ENCODE assay signal across 29 mouse cellular contexts in the genomic region with DNA sequence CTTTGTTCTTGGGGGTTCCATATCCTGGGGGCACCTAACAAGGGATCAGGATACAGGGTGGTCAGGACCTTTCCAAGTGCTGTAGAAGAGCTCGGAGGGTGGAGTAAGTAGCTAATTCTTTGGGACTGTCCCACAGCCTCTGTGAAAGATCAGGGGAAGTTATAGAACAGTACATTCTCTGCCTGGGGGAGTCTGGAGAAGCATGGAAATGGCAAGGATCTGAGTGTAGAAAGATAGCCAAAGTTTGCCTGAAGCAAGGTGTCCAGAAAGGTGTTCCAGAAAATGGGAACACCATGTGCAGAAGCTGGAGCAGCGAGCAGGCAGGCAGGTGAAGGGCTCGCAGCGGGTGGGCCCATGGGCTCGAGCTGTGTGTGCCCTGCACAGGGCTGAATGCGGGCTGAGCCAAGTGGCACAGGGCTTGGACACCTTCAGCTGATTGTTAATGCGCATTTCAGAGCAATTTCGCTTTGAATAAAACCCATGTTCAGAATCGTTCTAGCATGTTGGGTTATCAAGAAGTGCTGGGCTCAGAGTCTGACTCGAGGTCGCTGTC.
DNase-seq lines count a peak whose midpoint lies in the region; ATAC-seq and TF ChIP-seq lines count a peak whose summit lies in the region.
"Had no signal": no experiment of that assay in that cellular context is flagged by ENCODE, and none has a peak within 500 bp of the region (broad histone marks: within the 10 kb centered on the region; RNA-seq: fewer than 3 reads in every experiment).

No protein-coding gene starts in this region.

- H3K36me3 ChIP-seq in forebrain, embryonic 16.5 days (ENCODE audit: control insufficient read depth, insufficient read depth): no peaks in the 10 kb centered on the region
- peaks cover 9% of the 10 kb centered on the region for H3K36me3 ChIP-seq in forebrain, postnatal 0 days (ENCODE audit: insufficient read depth)
- H3K36me3 ChIP-seq in neural tube, embryonic 12.5 days: peaks cover 2% of the 10 kb centered on the region; the same call in 1 of the 2 replicates
- H3K36me3 ChIP-seq: liver, embryonic 15.5 days; stomach, embryonic 15.5 days had no signal

- H3K27ac ChIP-seq in forebrain, embryonic 16.5 days (ENCODE audit: low read length): no peak overlapping the region
- H3K27ac ChIP-seq in forebrain, postnatal 0 days (ENCODE audit: low read depth, low read length): no peak overlapping the region
- H3K27ac ChIP-seq in neural tube, embryonic 12.5 days: no peak overlapping the region
- H3K27ac ChIP-seq: forebrain, embryonic 12.5 days; kidney, postnatal 0 days; liver, embryonic 15.5 days; neural tube, embryonic 15.5 days; stomach, embryonic 15.5 days had no signal

- 67% methylated on average over 11 of the region's 11 CpGs for WGBS in forebrain, embryonic 16.5 days
- WGBS in forebrain, postnatal 0 days: 53% methylated on average over 11 of the region's 11 CpGs
- 61% methylated on average over 11 of the region's 11 CpGs for WGBS in neural tube, embryonic 12.5 days

- H3K9ac ChIP-seq in forebrain, embryonic 16.5 days (replicated peaks; ENCODE audit: low read depth, low read length): no peak overlapping the region
- H3K9ac ChIP-seq in forebrain, postnatal 0 days: no peak overlapping the region
- H3K9ac ChIP-seq in neural tube, embryonic 12.5 days: 0 out of 2 replicates have a peak overlapping the region, but pooled peaks have one; percentile 1
- H3K9ac ChIP-seq: forebrain, embryonic 12.5 days; liver, embryonic 15.5 days; lung, embryonic 14.5 days; neural tube, embryonic 15.5 days; stomach, embryonic 15.5 days had no signal

- no peak for DNase-seq in forebrain, postnatal 0 days
- DNase-seq in neural tube, embryonic 10.5 days (ENCODE audit: extremely low spot score, low spot score): no peak
- peak; percentile 18 for DNase-seq in cerebellum, adult 9-10 months
- DNase-seq in gonadal fat pad, adult 2 months (ENCODE audit: low read depth): peak; percentile 55
- DNase-seq in spleen, adult 12 weeks (ENCODE audit: low spot score): no peak
- no peak for DNase-seq in left cerebral cortex, postnatal 4 days
- DNase-seq: adrenal gland, postnatal 25 days; gastrocnemius, postnatal 14 days; heart, adult 18-20 months; layer of hippocampus, adult 9-11 months; liver; lung, postnatal 14 days; retina, postnatal 1 day; right cerebral cortex, postnatal 14 days; thymus, adult 18-20 months; thymus, postnatal 25 days had no signal

- H3K4me1 ChIP-seq in forebrain, embryonic 16.5 days (replicated peaks; ENCODE audit: control insufficient read depth, insufficient read depth, low read length): no peaks in the 10 kb centered on the region
- H3K4me1 ChIP-seq in forebrain, postnatal 0 days (ENCODE audit: insufficient read depth): no peaks in the 10 kb centered on the region
- peaks cover 16% of the 10 kb centered on the region; the same call in 1 of the 2 replicates for H3K4me1 ChIP-seq in neural tube, embryonic 12.5 days
- H3K4me1 ChIP-seq: liver, embryonic 15.5 days; stomach, embryonic 15.5 days had no signal

- TF ChIP-seq CTCF in forebrain, postnatal 0 days (IDR thresholded peaks at IDR 0.05; ENCODE audit: low read depth): no peak

- H3K4me2 ChIP-seq in forebrain, embryonic 16.5 days (ENCODE audit: low read length): no peak overlapping the region
- no peak overlapping the region for H3K4me2 ChIP-seq in forebrain, postnatal 0 days (ENCODE audit: low read depth)
- no peak overlapping the region for H3K4me2 ChIP-seq in neural tube, embryonic 12.5 days (replicated peaks)
- H3K4me2 ChIP-seq: forebrain, embryonic 12.5 days; heart, embryonic 11.5 days; liver, embryonic 15.5 days; lung, embryonic 14.5 days; midbrain, embryonic 11.5 days; neural tube, embryonic 15.5 days; stomach, embryonic 15.5 days had no signal

- H3K27me3 ChIP-seq in forebrain, embryonic 16.5 days (replicated peaks; ENCODE audit: control insufficient read depth, insufficient read depth, low read length): no peaks in the 10 kb centered on the region
- no peaks in the 10 kb centered on the region for H3K27me3 ChIP-seq in forebrain, postnatal 0 days (ENCODE audit: insufficient read depth, low read length)
- H3K27me3 ChIP-seq in neural tube, embryonic 12.5 days (replicated peaks): no peaks in the 10 kb centered on the region
- H3K27me3 ChIP-seq: forebrain, embryonic 12.5 days; liver, embryonic 15.5 days; neural tube, embryonic 15.5 days; Patski; stomach, embryonic 15.5 days had no signal

- intact Hi-C loops in left cerebral cortex, postnatal 4 days (cut with DNase I): no loop called here

- ATAC-seq in forebrain, embryonic 16.5 days: 0 out of 2 replicates have a peak, but pooled peaks have one; percentile 52
- ATAC-seq in forebrain, postnatal 0 days: no peak
- no peak for ATAC-seq in neural tube, embryonic 12.5 days (ENCODE audit: low FRiP score, low read depth)
- ATAC-seq: intestine, embryonic 16.5 days; Patski had no signal

- no peaks in the 10 kb centered on the region for H3K9me3 ChIP-seq in forebrain, embryonic 16.5 days (ENCODE audit: control insufficient read depth, low read length)
- no peaks in the 10 kb centered on the region for H3K9me3 ChIP-seq in forebrain, postnatal 0 days (ENCODE audit: low read length)
- no peaks in the 10 kb centered on the region for H3K9me3 ChIP-seq in neural tube, embryonic 12.5 days
- H3K9me3 ChIP-seq: forebrain, embryonic 12.5 days; liver, embryonic 15.5 days; neural tube, embryonic 15.5 days; stomach, embryonic 15.5 days had no signal

- no peak overlapping the region for H3K4me3 ChIP-seq in forebrain, embryonic 16.5 days (replicated peaks; ENCODE audit: low read length)
- H3K4me3 ChIP-seq in forebrain, postnatal 0 days (ENCODE audit: low read depth, low read length): no peak overlapping the region
- no peak overlapping the region for H3K4me3 ChIP-seq in neural tube, embryonic 12.5 days
- H3K4me3 ChIP-seq: erythroblast, embryonic 14.5 days; forebrain, embryonic 12.5 days; liver, embryonic 15.5 days; neural tube, embryonic 15.5 days; stomach, embryonic 15.5 days had no signal

Comparison
In these comparisons a context has a peak if more than half of its experiments do, and no peak if none do; other contexts are left out.
1. DNase-seq: peak in cerebellum, adult 9-10 months (single experiment) and gonadal fat pad, adult 2 months (single experiment); none in forebrain, postnatal 0 days (single experiment), neural tube, embryonic 10.5 days (single experiment), spleen, adult 12 weeks (single experiment) and left cerebral cortex, postnatal 4 days (single experiment).